ENCODE assay signal across 27 mouse cellular contexts in genomic region chr5:67865670-67866069, GRCm38 (mm10). TPM values are rescaled to one million over a fixed set of nuclear protein-coding genes. Genes with fewer than 3 reads are reported as not detected.
A peak's percentile ranks its signal among the peaks of the same experiment; 100 is the strongest.
DNase-seq lines count a peak whose midpoint lies in the region; ATAC-seq lines count a peak whose summit lies in the region.
"Had no signal": no experiment of that assay in that cellular context is flagged by ENCODE, and none has a peak within 500 bp of the region (broad histone marks: within the 10 kb centered on the region; RNA-seq: fewer than 3 reads in every experiment).

No protein-coding gene starts in this region.

- no peak overlapping the region for H3K9ac ChIP-seq in liver, embryonic 11.5 days (ENCODE audit: low read depth, low read length)
- no peak overlapping the region for H3K9ac ChIP-seq in liver, embryonic 16.5 days (ENCODE audit: low read depth, low read length)
- H3K9ac ChIP-seq: embryonic facial prominence, embryonic 13.5 days; forebrain, embryonic 12.5 days; forebrain, postnatal 0 days; intestine, embryonic 15.5 days; stomach, embryonic 15.5 days had no signal

- WGBS in liver, embryonic 11.5 days: 35% methylated on average over 5 of the region's 5 CpGs
- 17% methylated on average over 5 of the region's 5 CpGs for WGBS in liver, embryonic 16.5 days (ENCODE audit: insufficient replicate concordance)
- 71% methylated on average over 5 of the region's 5 CpGs for WGBS in hindbrain, embryonic 10.5 days

- H3K27me3 ChIP-seq in liver, embryonic 11.5 days (replicated peaks; ENCODE audit: control insufficient read depth, insufficient read depth, low read length): no peaks in the 10 kb centered on the region
- no peaks in the 10 kb centered on the region for H3K27me3 ChIP-seq in liver, embryonic 16.5 days (ENCODE audit: control insufficient read depth, insufficient read depth, low read depth, low read length)
- H3K27me3 ChIP-seq in hindbrain, embryonic 10.5 days (ENCODE audit: insufficient read depth, poor library complexity, severe bottlenecking): no peaks in the 10 kb centered on the region
- H3K27me3 ChIP-seq: CH12.LX; embryonic facial prominence, embryonic 13.5 days; forebrain, embryonic 12.5 days; intestine, embryonic 15.5 days; megakaryocyte, embryonic 14.5 days; stomach, embryonic 15.5 days had no signal

- H3K9me3 ChIP-seq in liver, embryonic 11.5 days (ENCODE audit: control insufficient read depth, low read length): no peaks in the 10 kb centered on the region
- no peaks in the 10 kb centered on the region for H3K9me3 ChIP-seq in liver, embryonic 16.5 days (replicated peaks; ENCODE audit: control insufficient read depth, low read length)
- H3K9me3 ChIP-seq in hindbrain, embryonic 10.5 days: no peaks in the 10 kb centered on the region
- H3K9me3 ChIP-seq: embryonic facial prominence, embryonic 13.5 days; forebrain, embryonic 12.5 days; intestine, embryonic 15.5 days; stomach, embryonic 15.5 days had no signal

- H3K4me3 ChIP-seq in liver, embryonic 11.5 days (ENCODE audit: low read depth, low read length): no peak overlapping the region
- H3K4me3 ChIP-seq in liver, embryonic 16.5 days (ENCODE audit: low read depth, low read length): no peak overlapping the region
- H3K4me3 ChIP-seq in hindbrain, embryonic 10.5 days: no peak overlapping the region
- H3K4me3 ChIP-seq: embryonic facial prominence, embryonic 13.5 days; erythroblast, embryonic 14.5 days; forebrain, embryonic 12.5 days; intestine, embryonic 15.5 days; megakaryocyte, embryonic 14.5 days; stomach, embryonic 15.5 days had no signal

- DNase-seq in heart, adult 11 months: peak; percentile 36
- no peak for DNase-seq in heart, adult 8-10 months (ENCODE audit: low spot score)
- DNase-seq in liver, embryonic 11.5 days (ENCODE audit: low spot score): no peak
- no peak for DNase-seq in hindbrain, embryonic 10.5 days (ENCODE audit: low spot score)
- DNase-seq in urinary bladder, postnatal 10 days (ENCODE audit: low spot score): no peak
- DNase-seq in frontal cortex, postnatal 10 days (ENCODE audit: low spot score in 2 of 2): no peak
- DNase-seq: adrenal gland, postnatal 10 days; cerebellum, adult 11 months; cerebellum, adult 9-11 months; forebrain, postnatal 0 days; gastrocnemius, postnatal 10 days; kidney, adult 8-10 months; right cerebral cortex, postnatal 25 days had no signal

- H3K4me2 ChIP-seq in liver, embryonic 11.5 days: peak overlapping the region; percentile 9; the same call in 1 of the 2 replicates
- H3K4me2 ChIP-seq in liver, embryonic 16.5 days (ENCODE audit: low read depth, low read length): 0 out of 2 replicates have a peak overlapping the region, but pooled peaks have one; percentile 1
- H3K4me2 ChIP-seq: embryonic facial prominence, embryonic 13.5 days; forebrain, embryonic 12.5 days; heart, embryonic 11.5 days; intestine, embryonic 15.5 days; stomach, embryonic 15.5 days had no signal

- no peak overlapping the region for H3K27ac ChIP-seq in liver, embryonic 11.5 days (ENCODE audit: low read depth, low read length)
- no peak overlapping the region for H3K27ac ChIP-seq in liver, embryonic 16.5 days (ENCODE audit: low read length)
- no peak overlapping the region for H3K27ac ChIP-seq in hindbrain, embryonic 10.5 days
- H3K27ac ChIP-seq: embryonic facial prominence, embryonic 13.5 days; forebrain, embryonic 12.5 days; hindbrain, postnatal 0 days; intestine, embryonic 15.5 days; kidney, postnatal 0 days; stomach, embryonic 15.5 days had no signal

- peak; percentile 78 for ATAC-seq in liver, embryonic 11.5 days (replicated peaks; ENCODE audit: low FRiP score)
- ATAC-seq in liver, embryonic 16.5 days (ENCODE audit: low read depth): peak; percentile 66
- ATAC-seq: forebrain, postnatal 0 days; hindbrain, postnatal 0 days; intestine, embryonic 15.5 days; midbrain, embryonic 16.5 days; Patski had no signal

- H3K36me3 ChIP-seq in liver, embryonic 11.5 days (ENCODE audit: control insufficient read depth, insufficient read depth, low read length): no peaks in the 10 kb centered on the region
- no peaks in the 10 kb centered on the region for H3K36me3 ChIP-seq in liver, embryonic 16.5 days (ENCODE audit: control insufficient read depth, insufficient read depth)
- H3K36me3 ChIP-seq in hindbrain, embryonic 10.5 days: no peaks in the 10 kb centered on the region
- H3K36me3 ChIP-seq: embryonic facial prominence, embryonic 13.5 days; forebrain, embryonic 12.5 days; intestine, embryonic 15.5 days; stomach, embryonic 15.5 days had no signal

- H3K4me1 ChIP-seq in liver, embryonic 11.5 days (replicated peaks; ENCODE audit: control insufficient read depth, insufficient read depth, low read length): peaks cover 4% of the 10 kb centered on the region
- H3K4me1 ChIP-seq in liver, embryonic 16.5 days (ENCODE audit: control insufficient read depth, low read depth, low read length): peaks cover 4% of the 10 kb centered on the region
- peaks cover 11% of the 10 kb centered on the region for H3K4me1 ChIP-seq in hindbrain, embryonic 10.5 days (replicated peaks)
- H3K4me1 ChIP-seq: intestine, embryonic 15.5 days; stomach, embryonic 15.5 days had no signal

RNA-seq across cellular contexts. Expression of gene Atp8a1, which starts 18.4 kb away (rescaled TPM):
- 10 to 100 TPM; 24.5 to 29.8 (median 26.1) TPM for total RNA-seq in heart, adult 8-10 months (2022)
- polyA plus RNA-seq in liver, embryonic 11.5 days (2014; fragmentation: Nextera tagmentation; extraction: Ambion mirVana): 60.5 and 73.8 TPM in 2 replicates
- polyA plus RNA-seq in liver, embryonic 16.5 days (2015; fragmentation: Nextera tagmentation; extraction: Ambion mirVana): 40.9 and 48.4 TPM in 2 replicates
- 14.2 and 17.0 TPM in 2 replicates for polyA plus RNA-seq in hindbrain, embryonic 10.5 days (2016; fragmentation: Nextera tagmentation; extraction: Ambion mirVana)
- polyA plus RNA-seq: C2C12 had no signal
